Mouse (Mus musculus): Measurements from ENCODE around the gene Fignl1. TPM values are rescaled to one million over a fixed set of nuclear protein-coding genes. Genes with fewer than 3 reads are reported as not detected.
A peak's percentile ranks its signal among the peaks of the same experiment; 100 is the strongest.

Fignl1 gene
- total RNA-seq, 2 experiments from 2014 or later: 2.1 to 2.9 TPM

DNA sequence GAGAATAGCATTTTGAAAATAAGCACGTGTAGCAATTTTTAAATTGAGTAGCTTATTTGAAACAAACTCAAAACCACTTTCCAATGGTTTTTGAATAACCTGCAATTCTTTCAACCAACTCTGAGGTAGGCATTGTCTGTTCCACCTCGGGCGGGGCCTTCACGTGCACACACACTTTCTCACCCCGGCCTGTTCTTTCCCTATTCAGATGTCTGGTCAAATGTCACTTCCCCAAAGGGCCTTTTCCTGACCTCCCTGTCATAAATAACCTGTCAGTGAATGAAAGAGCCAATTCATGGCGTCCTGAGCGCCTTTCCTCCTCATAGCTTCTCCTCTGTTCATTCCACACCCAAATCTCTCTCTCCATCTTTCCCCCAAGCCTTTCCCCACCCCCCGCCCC lies 24.3 kb upstream of the Fignl1 start:
- no peak for DNase-seq (ENCODE audit: low spot score in 2 of 2)

GRCm38 (mm10) chr11:11832755-11833084 lies 24.0 kb upstream of the Fignl1 start:
- DNase-seq (ENCODE audit: low spot score in 2 of 2): no peak

DNA sequence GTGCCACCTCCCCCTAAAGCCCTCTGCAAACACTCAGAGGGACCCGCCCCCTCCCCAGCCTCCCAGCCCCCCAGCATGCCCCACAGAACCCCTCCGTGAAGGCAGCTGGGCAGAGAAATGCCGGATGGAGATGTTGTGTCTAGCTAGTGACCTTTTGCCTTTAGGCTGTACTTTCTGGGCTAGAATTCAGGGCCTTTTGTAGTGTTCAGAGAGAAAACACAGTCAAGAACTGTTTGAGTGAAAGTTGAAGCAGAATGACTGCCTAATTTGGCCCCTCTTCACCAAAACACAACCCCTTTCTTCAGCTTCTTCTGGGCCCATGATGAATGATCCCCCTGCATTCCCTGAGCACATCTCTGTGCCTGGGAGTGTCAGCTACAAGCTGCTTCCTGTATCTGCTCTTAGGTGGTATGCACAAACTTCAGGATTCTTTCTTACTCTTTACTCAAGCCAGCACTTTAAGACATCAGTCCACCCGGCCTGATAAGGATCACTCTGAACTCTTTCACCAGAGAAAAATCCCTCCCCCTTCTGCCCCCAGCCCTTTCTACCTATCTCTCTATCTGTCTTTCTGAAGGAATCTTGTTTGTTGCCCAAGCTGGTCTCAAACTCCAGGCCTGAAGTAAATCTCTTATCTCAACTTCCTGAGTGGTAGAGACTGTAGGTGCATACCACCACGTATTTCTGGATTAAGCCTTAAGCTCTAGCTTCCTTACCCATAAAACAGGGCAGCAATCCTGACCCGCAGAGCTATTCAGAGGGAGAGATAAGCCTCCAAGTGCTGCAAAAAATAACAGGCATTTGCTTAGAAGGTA lies 23.4 kb upstream of the Fignl1 start:
- no peak for DNase-seq (ENCODE audit: low spot score in 2 of 2)

GRCm38 (mm10) chr11:11831526-11831925 lies 22.8 kb upstream of the Fignl1 start:
- DNase-seq (ENCODE audit: low spot score in 2 of 2): no peak

DNA sequence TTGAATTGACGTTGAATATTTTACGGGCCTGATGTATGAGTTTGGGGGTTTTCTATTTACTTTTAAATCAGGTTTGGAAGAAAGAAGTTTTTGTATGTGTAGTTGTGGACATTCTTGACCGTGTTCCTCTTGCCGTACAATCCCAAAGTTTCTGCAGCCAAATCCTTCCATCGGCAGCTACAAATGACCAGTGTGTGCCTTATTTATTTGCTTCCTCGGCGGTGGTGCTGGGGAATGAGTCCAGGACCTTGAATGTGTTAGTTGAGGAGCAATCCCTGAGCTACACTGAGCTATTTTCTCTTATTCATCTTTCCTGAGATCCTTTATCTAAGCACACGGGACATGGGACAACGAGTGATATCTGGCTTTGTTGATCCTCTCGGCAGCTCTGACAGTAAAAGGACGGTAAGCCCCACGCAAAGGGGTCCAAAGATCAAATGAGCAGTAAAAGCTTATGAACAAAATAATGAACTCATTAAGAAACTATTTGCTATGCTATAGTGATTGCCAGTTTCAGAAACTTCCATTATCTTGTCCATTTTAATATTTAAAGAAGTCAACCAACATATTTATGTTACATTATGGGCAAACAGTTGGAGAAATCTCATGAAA lies 22.2 kb upstream of the Fignl1 start:
- no peak for DNase-seq (ENCODE audit: low spot score in 2 of 2)

DNA sequence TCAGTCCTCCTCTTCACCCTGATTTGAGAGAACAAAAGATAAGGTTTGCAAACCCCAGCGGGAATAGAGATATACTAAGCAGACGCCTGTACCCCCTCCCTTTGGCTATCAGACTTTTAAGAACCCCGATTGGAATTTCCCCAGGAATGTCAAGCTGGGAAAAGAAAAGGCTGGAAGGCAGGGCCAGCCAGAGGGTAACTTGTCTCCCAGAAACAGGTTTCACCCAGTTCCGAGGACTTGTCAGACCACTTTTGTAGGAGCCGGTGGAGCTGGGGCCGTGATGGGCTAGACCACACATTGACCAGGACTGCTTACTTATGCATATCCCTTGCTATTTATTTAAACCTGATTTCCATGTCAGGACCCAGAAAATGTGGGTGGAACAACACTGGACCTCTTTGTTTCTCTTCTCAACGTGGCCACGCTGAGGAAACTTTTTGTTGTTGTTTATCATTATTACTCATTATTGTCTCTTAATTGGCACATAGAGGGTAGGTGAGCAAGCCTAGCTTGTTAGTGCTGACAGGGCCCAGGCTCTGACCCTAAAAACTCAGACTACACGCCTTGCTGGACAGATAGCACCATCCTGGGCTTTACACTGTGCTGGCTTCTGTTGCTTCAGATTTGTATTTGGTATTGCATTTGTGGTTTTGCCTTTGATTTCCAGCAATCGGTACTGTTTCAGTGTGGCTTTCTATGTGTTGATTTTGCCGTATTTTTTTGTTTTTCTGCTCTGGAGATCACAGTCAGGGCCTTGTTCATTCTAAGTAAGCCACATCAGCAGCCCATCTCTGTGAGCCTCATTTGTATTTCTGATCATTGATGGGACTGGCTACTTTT lies 20.6 kb upstream of the Fignl1 start:
- DNase-seq (ENCODE audit: low spot score in 2 of 2): no peak

DNA sequence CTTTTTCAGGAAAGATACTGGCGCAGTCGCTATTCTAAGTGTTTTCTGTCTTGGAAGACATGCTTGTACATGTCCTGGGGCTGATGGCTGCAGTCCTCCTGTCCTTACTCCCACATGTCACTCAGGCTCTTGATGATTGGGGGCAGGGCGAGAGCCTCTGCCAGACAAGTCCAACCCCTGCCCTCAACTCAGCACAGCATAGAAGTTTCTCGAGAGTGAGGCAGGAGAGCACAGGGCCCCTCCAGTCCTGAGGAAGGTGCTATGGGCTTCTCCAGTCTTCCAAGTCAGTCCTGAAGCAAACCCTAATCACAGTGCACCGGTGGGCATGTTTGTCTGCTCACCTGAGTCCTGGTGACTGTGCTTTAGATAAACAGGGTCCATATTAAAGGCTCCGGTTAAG lies 20.0 kb upstream of the Fignl1 start:
- no peak for DNase-seq (ENCODE audit: low spot score in 2 of 2)

GRCm38 (mm10) chr11:11828251-11828650 lies 19.5 kb upstream of the Fignl1 start:
- DNase-seq (ENCODE audit: low spot score in 2 of 2): no peak

DNA sequence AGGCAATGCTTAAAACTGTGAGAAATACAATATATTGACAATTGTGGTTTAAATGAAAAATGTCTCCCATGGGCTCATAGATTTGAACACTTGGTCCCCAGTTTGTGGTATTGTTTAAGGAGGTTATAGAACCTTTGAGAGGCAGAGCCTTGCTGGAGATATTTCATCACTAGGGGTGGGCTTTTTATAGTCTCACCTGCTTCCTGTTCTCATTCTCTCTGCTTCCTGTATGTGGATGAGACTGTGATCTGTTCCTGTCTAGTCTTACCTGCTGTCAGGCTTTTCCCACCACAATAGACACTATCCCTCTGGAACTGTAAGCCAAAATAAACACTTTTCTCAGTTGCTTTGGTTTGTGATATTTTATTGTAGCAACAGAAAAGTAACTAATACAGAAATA lies 17.7 kb upstream of the Fignl1 start:
- DNase-seq (ENCODE audit: low spot score in 2 of 2): no peak

GRCm38 (mm10) chr11:11825670-11826069 lies 16.9 kb upstream of the Fignl1 start:
- DNase-seq (ENCODE audit: low spot score in 2 of 2): no peak

DNA sequence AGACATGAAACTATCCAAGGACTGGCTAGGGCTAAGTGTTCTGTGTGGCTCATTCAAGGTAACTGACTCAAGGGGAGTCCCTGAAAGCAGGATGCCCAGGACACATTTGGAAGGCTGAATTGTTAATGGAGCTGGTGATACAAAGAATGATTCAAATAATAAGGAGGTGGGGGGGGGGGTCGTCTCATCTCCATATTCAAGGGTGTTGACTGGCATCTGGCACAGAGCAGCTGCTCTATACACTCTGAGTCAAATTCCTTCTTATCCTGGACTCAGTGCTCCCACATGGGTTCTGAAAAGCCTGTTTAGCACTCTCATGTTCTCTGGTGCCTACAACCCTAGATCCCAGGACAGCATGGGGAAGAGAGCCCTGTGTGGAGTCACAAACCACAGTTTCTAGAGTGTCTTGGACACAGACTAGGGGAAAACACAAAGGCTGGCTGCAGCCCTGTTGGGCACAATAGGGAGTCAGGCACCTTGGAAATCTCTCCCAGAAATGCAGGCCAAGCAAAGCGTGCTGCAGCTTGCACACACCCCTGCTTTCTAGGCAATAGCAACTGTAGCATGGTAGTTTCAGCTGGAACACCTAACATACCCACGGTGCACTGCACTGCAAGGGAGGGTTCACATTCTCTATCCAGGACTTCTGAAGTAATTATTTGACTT lies 16.3 kb upstream of the Fignl1 start:
- DNase-seq (ENCODE audit: low spot score in 2 of 2): no peak

- no peak for DNase-seq (ENCODE audit: low spot score in 2 of 2)
Measured at GRCm38 (mm10) chr11:11823980-11824911, 15.5 kb upstream of the Fignl1 start.

DNA sequence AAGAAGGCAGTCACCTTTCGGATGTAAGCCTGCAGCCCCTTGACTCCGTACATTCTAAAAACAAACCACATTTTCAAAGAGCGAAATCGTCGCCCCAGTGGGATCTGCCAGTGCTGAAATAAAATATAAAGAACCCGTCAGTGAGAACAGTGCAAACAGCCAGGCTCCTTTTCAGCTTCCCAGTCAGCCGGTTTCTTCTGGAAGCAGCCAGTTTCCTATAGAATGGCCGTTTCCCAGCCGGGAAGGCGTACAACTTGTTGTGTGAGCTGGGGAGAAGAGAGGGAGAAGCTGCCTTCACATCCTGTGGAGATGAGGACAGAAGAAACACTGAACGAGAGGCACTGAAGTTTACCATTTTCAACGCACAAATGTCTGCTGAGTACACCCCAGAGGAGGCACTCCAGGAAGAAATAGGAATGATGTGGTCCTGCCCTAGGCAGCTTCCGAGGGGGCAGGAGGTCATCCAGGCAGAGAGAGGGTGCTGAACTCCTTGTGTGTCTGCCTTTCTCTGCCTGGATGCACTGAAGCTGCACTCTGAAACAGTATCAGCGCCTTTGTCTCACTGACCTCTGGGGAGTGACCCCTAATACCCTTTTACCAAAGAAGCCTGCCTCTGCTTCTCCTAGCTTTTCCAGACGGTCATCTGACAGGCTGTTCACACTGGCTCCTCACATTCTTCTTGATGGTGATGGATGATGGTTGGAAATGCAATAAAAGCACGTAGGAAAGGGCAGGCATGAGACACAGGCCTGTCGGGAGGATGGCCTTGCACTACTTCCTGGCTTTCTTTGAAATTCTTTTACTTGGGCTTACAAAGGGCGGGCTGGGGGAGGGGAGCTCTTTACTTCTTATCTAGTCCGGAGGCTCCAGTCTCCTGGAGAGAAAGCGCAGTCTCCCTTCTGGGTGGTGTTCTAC lies 13.7 kb upstream of the Fignl1 start:
- DNase-seq (ENCODE audit: low spot score in 2 of 2): no peak

- DNase-seq (ENCODE audit: low spot score in 2 of 2): peak in 1 of 2 experiments; percentile 43
Measured at GRCm38 (mm10) chr11:11821387-11821975, 12.7 kb upstream of the Fignl1 start.

DNA sequence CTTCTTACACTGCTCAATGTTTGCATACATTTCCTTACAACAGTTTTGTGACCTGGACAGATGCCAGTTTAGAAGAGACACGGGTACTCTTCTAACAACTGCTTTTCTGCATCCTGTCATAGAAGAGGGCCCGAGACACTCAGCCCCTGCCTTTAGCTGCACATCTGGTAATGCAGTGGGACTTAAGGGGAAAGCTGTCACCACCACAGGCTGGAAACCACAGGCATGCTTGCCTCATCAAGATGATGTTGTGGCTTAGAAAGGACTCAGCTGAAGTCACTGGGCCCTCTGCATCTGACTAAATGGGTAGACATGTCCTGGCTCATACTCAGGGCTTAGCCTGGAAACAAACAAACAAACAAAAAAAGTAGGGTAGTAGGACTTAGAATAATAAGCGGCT lies 12.0 kb upstream of the Fignl1 start:
- no peak for DNase-seq (ENCODE audit: low spot score in 2 of 2)

DNA sequence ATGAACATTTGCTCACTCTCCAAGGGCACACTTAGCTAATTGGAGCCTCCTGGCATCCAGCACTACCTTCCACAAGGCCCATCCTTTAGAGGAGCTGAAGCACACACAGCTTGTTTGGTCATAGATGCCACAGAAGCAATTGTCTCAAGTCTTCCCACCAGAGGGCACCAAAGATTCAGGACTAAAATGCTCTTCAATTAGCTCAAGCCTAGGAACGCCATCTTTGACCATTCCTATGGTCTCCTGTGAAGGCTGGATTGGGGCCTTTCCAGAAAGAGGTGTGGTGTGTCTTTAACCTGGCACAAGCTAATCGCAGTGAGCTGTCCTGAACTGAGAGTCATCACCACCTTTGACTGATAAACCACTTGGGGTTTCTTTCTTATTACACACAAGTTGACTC lies 11.5 kb upstream of the Fignl1 start:
- DNase-seq (ENCODE audit: low spot score in 2 of 2): peak; percentile 83 to 85

DNA sequence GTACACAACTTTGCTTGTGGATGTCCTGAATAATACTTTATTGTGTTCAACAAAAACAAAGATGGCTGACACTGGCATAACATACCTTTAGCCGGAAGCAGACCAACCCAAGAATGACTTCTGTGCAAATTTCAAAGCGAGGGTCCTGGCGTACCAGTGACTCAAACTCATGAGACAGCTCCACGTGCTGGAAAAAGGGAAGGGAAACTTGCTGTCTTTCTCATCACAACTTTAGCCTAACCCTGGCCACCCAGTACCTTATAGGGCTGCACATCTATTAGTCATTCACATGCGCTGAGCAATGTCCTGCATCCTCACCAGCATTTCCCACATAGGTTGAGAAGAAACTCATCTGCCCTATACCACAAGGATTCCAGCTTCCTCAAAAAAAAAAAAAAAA lies 10.4 kb upstream of the Fignl1 start:
- no peak for DNase-seq (ENCODE audit: low spot score in 2 of 2)

GRCm38 (mm10) chr11:11818797-11819196 lies 10.0 kb upstream of the Fignl1 start:
- DNase-seq (ENCODE audit: low spot score in 2 of 2): no peak

- DNase-seq (ENCODE audit: low spot score in 2 of 2): no peak
Measured at GRCm38 (mm10) chr11:11815737-11816136, 7.0 kb upstream of the Fignl1 start.

Data from layer of hippocampus, postnatal 10 days (tissue).